Comparison of ENCODE assay signal across 9 mouse cellular contexts in genomic region chr1:162589443-162589842, GRCm38 (mm10). TPM values are rescaled to one million over a fixed set of nuclear protein-coding genes. Genes with fewer than 3 reads are reported as not detected.
DNase-seq lines count a peak whose midpoint lies in the region; ATAC-seq lines count a peak whose summit lies in the region.
"Had no signal": no experiment of that assay in that cellular context is flagged by ENCODE, and none has a peak within 500 bp of the region (broad histone marks: within the 10 kb centered on the region; RNA-seq: fewer than 3 reads in every experiment).

No protein-coding gene starts in this region.

- WGBS in limb, embryonic 10.5 days = 6% methylated on average over 9 of the region's 9 CpGs
- 10% methylated on average over 9 of the region's 9 CpGs for WGBS in neural tube, embryonic 15.5 days

- no peak overlapping the region for H3K9ac ChIP-seq in neural tube, embryonic 15.5 days (replicated peaks)
- H3K9ac ChIP-seq: limb, embryonic 15.5 days had no signal

- H3K4me1 ChIP-seq in limb, embryonic 10.5 days = peaks cover 9% of the 10 kb centered on the region
- peaks cover 7% of the 10 kb centered on the region for H3K4me1 ChIP-seq in neural tube, embryonic 15.5 days
- H3K4me1 ChIP-seq: limb, embryonic 15.5 days had no signal

- H3K36me3 ChIP-seq in limb, embryonic 10.5 days = peaks cover 11% of the 10 kb centered on the region
- H3K36me3 ChIP-seq in neural tube, embryonic 15.5 days = peaks cover 20% of the 10 kb centered on the region

- H3K27ac ChIP-seq in limb, embryonic 10.5 days = peak overlapping the region; percentile 66
- no peak overlapping the region for H3K27ac ChIP-seq in neural tube, embryonic 15.5 days (replicated peaks)
- H3K27ac ChIP-seq: limb, embryonic 15.5 days had no signal

- H3K4me3 ChIP-seq in limb, embryonic 10.5 days = no peak overlapping the region
- H3K4me3 ChIP-seq in neural tube, embryonic 15.5 days (replicated peaks) = no peak overlapping the region
- H3K4me3 ChIP-seq: limb, embryonic 15.5 days had no signal

- ATAC-seq in neural tube, embryonic 15.5 days (ENCODE audit: low FRiP score) = peak; percentile 61; the same call in 1 of the 2 replicates

- no peak overlapping the region for H3K4me2 ChIP-seq in neural tube, embryonic 15.5 days
- H3K4me2 ChIP-seq: limb, embryonic 15.5 days had no signal

- H3K27me3 ChIP-seq in limb, embryonic 10.5 days (ENCODE audit: low read depth, poor library complexity, severe bottlenecking) = no peaks in the 10 kb centered on the region
- H3K27me3 ChIP-seq in neural tube, embryonic 15.5 days (replicated peaks) = no peaks in the 10 kb centered on the region
- H3K27me3 ChIP-seq: limb, embryonic 15.5 days had no signal

- H3K9me3 ChIP-seq in limb, embryonic 10.5 days (replicated peaks) = no peaks in the 10 kb centered on the region
- H3K9me3 ChIP-seq in neural tube, embryonic 15.5 days (replicated peaks) = no peaks in the 10 kb centered on the region
- H3K9me3 ChIP-seq: limb, embryonic 15.5 days had no signal

- DNase-seq in gastrocnemius, adult 18-20 months (ENCODE audit: low spot score) = peak; percentile 6
- DNase-seq in gastrocnemius, postnatal 4 days (ENCODE audit: low spot score in 2 of 2) = no peak
- DNase-seq in right cerebral cortex, postnatal 4 days = peak; percentile 33
- DNase-seq in right cerebral cortex, postnatal 36 days (ENCODE audit: low spot score in 2 of 2) = no peak
- peak; percentile 68 for DNase-seq in limb, embryonic 10.5 days (ENCODE audit: low spot score)
- DNase-seq in urinary bladder, postnatal 36 days (ENCODE audit: low spot score in 2 of 2) = no peak
- DNase-seq in right cerebral cortex, postnatal 25 days = no peak

RNA-seq across cellular contexts. Expression of gene Vamp4, which starts 19.1 kb away (rescaled TPM):
- 10 to 100 TPM; 16.8 to 20.9 TPM for total RNA-seq in gastrocnemius, adult 18-20 months (2021)
- 10 to 100 TPM; 30.6 to 34.6 TPM for total RNA-seq in gastrocnemius, postnatal 4 days (2021)
- polyA plus RNA-seq in limb, embryonic 10.5 days (2016; fragmentation: Nextera tagmentation; extraction: Ambion mirVana) = 46.1 and 50.7 TPM in 2 replicates
- 81.3 and 87.0 TPM in 2 replicates for polyA plus RNA-seq in neural tube, embryonic 15.5 days (2015; fragmentation: Nextera tagmentation; extraction: Ambion mirVana)

RNA-seq across cellular contexts. Expression of gene Mettl13, which starts 41.1 kb away (rescaled TPM):
- total RNA-seq in gastrocnemius, adult 18-20 months (2021) = 1 to 10 TPM; 7.1 to 8.5 TPM
- 10 to 100 TPM in 1 of 2 experiments, 1 to 10 TPM in 1; 8.5 to 10.4 TPM for total RNA-seq in gastrocnemius, postnatal 4 days (2021)
- polyA plus RNA-seq in limb, embryonic 10.5 days (2016; fragmentation: Nextera tagmentation; extraction: Ambion mirVana) = 35.0 and 37.0 TPM in 2 replicates
- 15.4 and 20.4 TPM in 2 replicates for polyA plus RNA-seq in neural tube, embryonic 15.5 days (2015; fragmentation: Nextera tagmentation; extraction: Ambion mirVana)

RNA-seq across cellular contexts. Expression of gene Myoc, which starts 49.5 kb away (rescaled TPM):
- 10 to 100 TPM; 35.8 to 73.6 TPM for total RNA-seq in gastrocnemius, adult 18-20 months (2021)
- total RNA-seq in gastrocnemius, postnatal 4 days (2021) = 10 to 100 TPM in 1 of 2 experiments, 1 to 10 TPM in 1; 6.5 to 14.9 TPM
- polyA plus RNA-seq in limb, embryonic 10.5 days (2016; fragmentation: Nextera tagmentation; extraction: Ambion mirVana) = not detected in 2 replicates
- polyA plus RNA-seq in neural tube, embryonic 15.5 days (2015; fragmentation: Nextera tagmentation; extraction: Ambion mirVana) = 0.06 TPM in 1 of 2 replicates, not detected in the other

Comparison
In these comparisons a context has a peak if more than half of its experiments do, and no peak if none do; other contexts are left out.
1. DNase-seq: peak in gastrocnemius, adult 18-20 months (single experiment), right cerebral cortex, postnatal 4 days (single experiment) and limb, embryonic 10.5 days (single experiment); none in gastrocnemius, postnatal 4 days (0 of 2), right cerebral cortex, postnatal 36 days (0 of 2), urinary bladder, postnatal 36 days (0 of 2) and right cerebral cortex, postnatal 25 days (single experiment).